In genomic region chr2:136138451-136138850, GRCm38 (mm10) we compare ENCODE assay signal across 21 mouse cellular contexts.
DNase-seq lines count a peak whose midpoint lies in the region; ATAC-seq lines count a peak whose summit lies in the region.
"Had no signal": no experiment of that assay in that cellular context is flagged by ENCODE, and none has a peak within 500 bp of the region (broad histone marks: within the 10 kb centered on the region; RNA-seq: fewer than 3 reads in every experiment).

No protein-coding gene starts in this region.

- ATAC-seq in hindbrain, embryonic 13.5 days (ENCODE audit: low FRiP score): 0 out of 2 replicates have a peak, but pooled peaks have one; percentile 1
- ATAC-seq in hindbrain, embryonic 16.5 days: no peak
- peak; percentile 24; the same call in 1 of the 2 replicates for ATAC-seq in limb, embryonic 11.5 days (ENCODE audit: insufficient number of reproducible peaks, low FRiP score, low TSS enrichment, low read depth)
- ATAC-seq in neural tube, embryonic 13.5 days (ENCODE audit: low read depth): no peak
- ATAC-seq in neural tube, embryonic 15.5 days (ENCODE audit: low FRiP score): no peak
- ATAC-seq in granulocyte monocyte progenitor cell, adult 5-6 weeks (replicated peaks; ENCODE audit: poor library complexity, severe bottlenecking): no peak
- ATAC-seq: inflammation-experienced regulatory T-cells, adult 6 months; intestine, embryonic 16.5 days; Patski had no signal

- DNase-seq in limb, embryonic 11.5 days (ENCODE audit: low spot score): no peak
- no peak for DNase-seq in limb, embryonic 10.5 days (ENCODE audit: low spot score)
- DNase-seq in neural tube, embryonic 10.5 days (ENCODE audit: extremely low spot score, low spot score): no peak
- DNase-seq: adrenal gland, postnatal 10 days; adrenal gland, postnatal 36 days; cerebellum, adult 18-20 months; cerebellum, adult 9-10 months; gastrocnemius, postnatal 10 days; gastrocnemius, postnatal 36 days; heart, adult 11 months had no signal

- peak overlapping the region; percentile 66 for H3K27ac ChIP-seq in hindbrain, embryonic 13.5 days
- no peak overlapping the region for H3K27ac ChIP-seq in hindbrain, embryonic 16.5 days (ENCODE audit: low read depth, low read length)
- H3K27ac ChIP-seq in limb, embryonic 11.5 days (replicated peaks; ENCODE audit: low read depth, low read length): no peak overlapping the region
- no peak overlapping the region for H3K27ac ChIP-seq in limb, embryonic 10.5 days
- peak overlapping the region; percentile 63; the same call in 1 of the 2 replicates for H3K27ac ChIP-seq in neural tube, embryonic 13.5 days (replicated peaks)
- H3K27ac ChIP-seq in neural tube, embryonic 15.5 days (replicated peaks): peak overlapping the region; percentile 45
- H3K27ac ChIP-seq: forebrain, embryonic 10.5 days; forebrain, embryonic 13.5 days had no signal

- H3K27me3 ChIP-seq in hindbrain, embryonic 13.5 days: no peaks in the 10 kb centered on the region
- H3K27me3 ChIP-seq in hindbrain, embryonic 16.5 days (replicated peaks; ENCODE audit: control insufficient read depth, insufficient read depth, low read length): no peaks in the 10 kb centered on the region
- no peaks in the 10 kb centered on the region for H3K27me3 ChIP-seq in limb, embryonic 11.5 days (ENCODE audit: control insufficient read depth, insufficient read depth, low read length)
- H3K27me3 ChIP-seq in limb, embryonic 10.5 days (ENCODE audit: low read depth, poor library complexity, severe bottlenecking): no peaks in the 10 kb centered on the region
- H3K27me3 ChIP-seq in neural tube, embryonic 13.5 days: no peaks in the 10 kb centered on the region
- H3K27me3 ChIP-seq in neural tube, embryonic 15.5 days (replicated peaks): no peaks in the 10 kb centered on the region
- H3K27me3 ChIP-seq: forebrain, embryonic 13.5 days had no signal

- peaks cover 8% of the 10 kb centered on the region; the same call in 1 of the 2 replicates for H3K4me1 ChIP-seq in hindbrain, embryonic 13.5 days (replicated peaks)
- no peaks in the 10 kb centered on the region for H3K4me1 ChIP-seq in hindbrain, embryonic 16.5 days (ENCODE audit: control insufficient read depth, insufficient read depth, low read depth, low read length)
- no peaks in the 10 kb centered on the region for H3K4me1 ChIP-seq in limb, embryonic 11.5 days (ENCODE audit: control insufficient read depth, insufficient read depth, low read length)
- H3K4me1 ChIP-seq in limb, embryonic 10.5 days: no peaks in the 10 kb centered on the region
- peaks cover 14% of the 10 kb centered on the region; the same call in 1 of the 2 replicates for H3K4me1 ChIP-seq in neural tube, embryonic 13.5 days (replicated peaks)
- no peaks in the 10 kb centered on the region for H3K4me1 ChIP-seq in neural tube, embryonic 15.5 days
- H3K4me1 ChIP-seq: forebrain, embryonic 10.5 days; forebrain, embryonic 13.5 days had no signal

- no peaks in the 10 kb centered on the region for H3K9me3 ChIP-seq in hindbrain, embryonic 13.5 days
- no peaks in the 10 kb centered on the region for H3K9me3 ChIP-seq in hindbrain, embryonic 16.5 days (ENCODE audit: control insufficient read depth, low read length)
- no peaks in the 10 kb centered on the region for H3K9me3 ChIP-seq in limb, embryonic 11.5 days (ENCODE audit: control insufficient read depth, low read length)
- no peaks in the 10 kb centered on the region for H3K9me3 ChIP-seq in limb, embryonic 10.5 days (replicated peaks)
- no peaks in the 10 kb centered on the region for H3K9me3 ChIP-seq in neural tube, embryonic 13.5 days
- no peaks in the 10 kb centered on the region for H3K9me3 ChIP-seq in neural tube, embryonic 15.5 days (replicated peaks)
- H3K9me3 ChIP-seq: forebrain, embryonic 10.5 days; forebrain, embryonic 13.5 days had no signal

- no peak overlapping the region for H3K4me3 ChIP-seq in hindbrain, embryonic 13.5 days
- no peak overlapping the region for H3K4me3 ChIP-seq in hindbrain, embryonic 16.5 days (ENCODE audit: low read length)
- H3K4me3 ChIP-seq in limb, embryonic 11.5 days (ENCODE audit: low read depth, low read length): no peak overlapping the region
- no peak overlapping the region for H3K4me3 ChIP-seq in limb, embryonic 10.5 days
- H3K4me3 ChIP-seq in neural tube, embryonic 13.5 days: no peak overlapping the region
- no peak overlapping the region for H3K4me3 ChIP-seq in neural tube, embryonic 15.5 days (replicated peaks)
- H3K4me3 ChIP-seq: forebrain, embryonic 10.5 days; forebrain, embryonic 13.5 days had no signal

- no peaks in the 10 kb centered on the region for H3K36me3 ChIP-seq in hindbrain, embryonic 13.5 days
- no peaks in the 10 kb centered on the region for H3K36me3 ChIP-seq in hindbrain, embryonic 16.5 days (ENCODE audit: control insufficient read depth, insufficient read depth, low read length)
- H3K36me3 ChIP-seq in limb, embryonic 11.5 days (ENCODE audit: control insufficient read depth, insufficient read depth, low read length): no peaks in the 10 kb centered on the region
- no peaks in the 10 kb centered on the region for H3K36me3 ChIP-seq in limb, embryonic 10.5 days
- H3K36me3 ChIP-seq in neural tube, embryonic 13.5 days: no peaks in the 10 kb centered on the region
- no peaks in the 10 kb centered on the region for H3K36me3 ChIP-seq in neural tube, embryonic 15.5 days
- H3K36me3 ChIP-seq: forebrain, embryonic 10.5 days had no signal

- no peak overlapping the region for H3K9ac ChIP-seq in hindbrain, embryonic 13.5 days
- no peak overlapping the region for H3K9ac ChIP-seq in hindbrain, embryonic 16.5 days (ENCODE audit: low read depth, low read length)
- no peak overlapping the region for H3K9ac ChIP-seq in limb, embryonic 11.5 days (ENCODE audit: low read length)
- no peak overlapping the region for H3K9ac ChIP-seq in neural tube, embryonic 13.5 days
- H3K9ac ChIP-seq in neural tube, embryonic 15.5 days (replicated peaks): no peak overlapping the region
- H3K9ac ChIP-seq: forebrain, embryonic 13.5 days had no signal

- H3K4me2 ChIP-seq in hindbrain, embryonic 13.5 days: no peak overlapping the region
- no peak overlapping the region for H3K4me2 ChIP-seq in hindbrain, embryonic 16.5 days (ENCODE audit: low read length)
- no peak overlapping the region for H3K4me2 ChIP-seq in limb, embryonic 11.5 days (ENCODE audit: low read depth, severe bottlenecking)
- no peak overlapping the region for H3K4me2 ChIP-seq in neural tube, embryonic 13.5 days
- no peak overlapping the region for H3K4me2 ChIP-seq in neural tube, embryonic 15.5 days
- H3K4me2 ChIP-seq: forebrain, embryonic 13.5 days; heart, embryonic 11.5 days had no signal

Comparison
In these comparisons a context has a peak if more than half of its experiments do, and no peak if none do; other contexts are left out.
1. ATAC-seq: peak in hindbrain, embryonic 13.5 days (single experiment) and limb, embryonic 11.5 days (single experiment); none in hindbrain, embryonic 16.5 days (single experiment), neural tube, embryonic 13.5 days (single experiment), neural tube, embryonic 15.5 days (single experiment) and granulocyte monocyte progenitor cell, adult 5-6 weeks (single experiment).
2. H3K27ac ChIP-seq: peak in hindbrain, embryonic 13.5 days (single experiment), neural tube, embryonic 13.5 days (single experiment) and neural tube, embryonic 15.5 days (single experiment); none in hindbrain, embryonic 16.5 days (single experiment), limb, embryonic 11.5 days (single experiment) and limb, embryonic 10.5 days (single experiment).